Mouse (Mus musculus): ENCODE measurements around the gene Ncan.

Ncan gene

DNA sequence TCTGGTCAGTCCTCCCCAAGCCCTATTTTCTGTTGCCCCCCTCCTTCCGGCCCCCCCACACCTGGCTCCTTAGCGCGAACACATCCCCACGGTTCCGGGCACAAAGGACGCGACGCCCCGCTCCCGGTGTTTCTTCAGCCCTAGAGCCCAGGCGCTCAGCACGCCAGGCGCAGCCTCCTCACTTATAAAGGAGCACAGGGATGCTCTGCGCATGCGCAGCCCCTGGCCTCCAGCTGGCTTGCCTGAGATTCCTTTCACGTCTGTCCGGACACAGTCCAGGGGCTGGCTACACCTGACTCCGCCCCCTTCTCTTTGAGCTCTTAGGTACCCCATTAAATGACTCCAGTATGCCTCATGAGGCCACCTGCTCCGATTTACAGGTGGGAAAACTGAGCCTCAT is at the start of gene Ncan:
Gene Ncan, minus strand, starts transcription at position 207 of the 400 bp plus-strand sequence.
- peak; percentile 31 to 39 for DNase-seq

DNA sequence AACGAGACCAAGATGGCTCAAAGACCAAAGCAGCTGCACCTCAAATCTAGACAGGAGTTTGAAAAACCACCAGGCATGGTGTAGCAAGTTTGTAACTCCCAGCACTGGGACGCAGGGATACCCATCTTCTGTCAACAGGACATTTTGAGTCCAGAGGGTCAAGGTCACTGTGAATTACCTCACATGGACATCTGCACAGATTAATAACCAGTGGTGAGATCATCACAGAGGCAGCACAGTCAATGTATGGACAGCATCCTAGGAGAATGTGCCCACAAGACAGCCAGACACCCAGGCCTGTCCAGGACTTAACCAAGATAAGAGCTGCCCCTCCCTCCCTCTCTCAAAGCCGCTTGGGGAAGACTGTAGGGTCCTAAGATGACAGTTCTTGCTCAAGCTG is 49.4 kb upstream of the Ncan start:
- no peak for DNase-seq

DNA sequence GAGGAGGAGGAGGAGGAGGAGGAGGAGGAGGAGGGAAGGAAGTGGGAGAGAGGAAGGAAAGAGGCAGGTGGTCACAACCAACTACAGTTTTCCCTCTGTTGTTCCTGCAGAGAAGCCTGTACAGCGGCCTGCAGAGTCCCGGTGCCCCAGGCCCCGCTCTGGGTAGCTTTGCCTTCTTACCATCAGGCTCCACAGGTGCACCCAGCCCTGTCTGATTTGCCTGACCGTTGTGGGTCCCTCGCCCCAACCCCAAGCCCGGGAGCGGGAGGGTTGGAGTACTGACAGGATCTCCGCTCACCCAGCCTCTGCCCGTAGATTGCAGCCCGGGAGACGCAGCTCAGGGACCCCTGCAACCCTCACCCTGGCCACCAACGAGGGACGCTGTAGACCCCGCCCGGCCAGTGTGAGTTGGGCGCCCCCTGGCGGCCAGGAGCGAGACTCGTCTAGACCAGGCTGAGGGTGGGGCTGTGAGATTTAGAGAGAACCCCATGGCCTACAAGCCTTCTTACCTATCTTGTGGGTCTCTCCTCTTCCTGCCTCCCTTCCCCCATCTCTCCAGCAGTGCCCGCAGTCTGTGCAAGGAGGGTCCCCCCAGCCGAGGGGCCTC is 45.9 kb upstream of the Ncan start:
- DNase-seq, result peak; percentile 46 to 50

DNA sequence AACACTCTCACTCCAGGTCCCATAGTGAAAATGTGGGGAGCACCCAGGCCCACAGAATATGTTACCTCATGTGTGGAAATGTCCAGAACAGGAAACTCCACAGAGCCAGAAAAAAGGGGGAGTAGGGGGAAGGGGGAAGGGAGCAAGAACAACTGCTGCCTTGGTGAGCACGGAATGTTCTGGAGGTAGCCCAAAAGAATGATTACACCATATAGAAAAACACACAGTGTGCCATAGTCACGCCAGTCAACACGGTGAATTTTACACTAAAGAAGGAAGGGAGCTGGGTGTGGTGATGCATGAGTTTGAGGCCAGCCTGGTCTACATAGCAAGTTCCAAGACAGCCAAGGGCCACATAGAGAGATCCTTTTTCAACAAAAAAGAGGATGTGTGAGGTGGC is 42.6 kb upstream of the Ncan start:
- DNase-seq, result no peak

DNA sequence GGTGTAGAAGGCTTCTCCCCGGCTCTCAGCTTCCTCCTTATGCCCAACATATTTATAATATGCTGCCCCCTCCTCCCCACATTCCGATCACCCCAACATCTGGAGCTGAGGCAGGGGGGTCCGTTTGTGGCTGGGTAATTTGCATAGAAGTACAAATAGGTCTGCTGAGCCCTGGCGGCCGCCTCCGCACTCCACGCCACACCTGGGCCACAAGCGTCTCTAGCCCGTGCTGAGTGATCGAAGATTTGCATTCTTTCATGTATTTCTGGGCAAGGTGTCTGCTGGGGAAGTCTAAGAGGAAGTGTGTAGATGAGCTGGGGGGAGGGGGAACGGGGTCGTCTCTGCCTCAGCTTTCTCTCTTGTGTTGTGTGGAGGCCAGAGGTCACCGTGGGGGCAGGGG is 39.3 kb upstream of the Ncan start:
- no peak for DNase-seq

DNA sequence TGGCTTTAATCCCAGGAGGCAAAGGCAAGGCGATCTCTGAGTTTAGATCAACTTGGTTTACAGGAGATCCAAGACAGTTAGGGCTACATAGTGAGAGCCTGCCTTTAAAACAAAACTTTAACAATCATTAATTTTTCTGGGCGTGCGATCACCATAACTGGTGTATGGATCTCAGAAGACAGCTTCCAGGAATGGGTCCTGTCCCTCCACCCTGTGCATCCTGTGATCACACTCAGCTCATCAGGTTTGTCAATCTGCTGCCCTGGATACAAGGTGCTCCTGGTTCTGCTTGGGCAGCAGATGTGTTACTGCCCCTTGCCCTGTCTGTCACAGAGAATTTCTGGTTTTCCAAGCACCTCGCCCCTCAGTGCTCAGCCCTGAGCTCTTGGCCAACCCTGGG is 38.5 kb upstream of the Ncan start:
- DNase-seq, result no peak

DNA sequence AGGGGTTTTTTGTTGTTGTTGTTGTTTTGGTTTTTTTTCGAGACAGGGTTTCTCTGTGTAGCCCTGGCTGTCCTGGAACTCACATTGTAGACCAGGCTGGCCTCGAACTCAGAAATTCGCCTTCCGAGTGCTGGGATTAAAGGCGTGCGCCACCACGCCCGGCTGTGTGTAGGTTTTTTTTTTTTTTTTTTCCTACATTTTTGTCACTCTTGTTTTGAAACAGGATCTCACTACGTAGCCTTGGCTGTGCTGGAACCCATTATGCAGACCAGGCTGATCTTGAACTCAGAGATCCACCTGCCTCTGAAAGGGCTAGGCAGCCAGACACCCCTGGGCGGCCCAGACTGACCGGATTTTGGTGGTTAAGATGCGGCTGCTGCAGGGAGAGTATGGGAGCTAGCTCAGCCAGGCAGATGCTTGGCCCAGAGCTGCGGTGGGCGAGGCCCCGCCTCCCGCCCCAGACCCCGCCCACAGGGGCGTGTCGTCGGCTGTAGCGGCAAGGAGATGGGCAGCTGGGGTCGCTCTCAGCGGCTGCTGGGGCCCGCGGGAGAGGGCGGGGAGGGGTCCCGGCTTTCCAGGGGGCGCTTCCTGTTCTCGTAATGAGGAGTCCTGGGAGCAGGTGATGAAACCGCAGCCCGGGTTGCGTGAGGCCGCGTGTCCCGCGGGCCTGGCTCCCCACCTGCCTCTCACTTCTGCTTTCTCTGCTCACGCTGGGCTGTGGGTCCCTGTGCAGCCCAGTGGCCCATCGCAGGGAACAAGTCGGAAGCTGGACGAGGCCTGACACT is 37.6 kb upstream of the Ncan start:
- peak; percentile 55 to 65 for DNase-seq

DNA sequence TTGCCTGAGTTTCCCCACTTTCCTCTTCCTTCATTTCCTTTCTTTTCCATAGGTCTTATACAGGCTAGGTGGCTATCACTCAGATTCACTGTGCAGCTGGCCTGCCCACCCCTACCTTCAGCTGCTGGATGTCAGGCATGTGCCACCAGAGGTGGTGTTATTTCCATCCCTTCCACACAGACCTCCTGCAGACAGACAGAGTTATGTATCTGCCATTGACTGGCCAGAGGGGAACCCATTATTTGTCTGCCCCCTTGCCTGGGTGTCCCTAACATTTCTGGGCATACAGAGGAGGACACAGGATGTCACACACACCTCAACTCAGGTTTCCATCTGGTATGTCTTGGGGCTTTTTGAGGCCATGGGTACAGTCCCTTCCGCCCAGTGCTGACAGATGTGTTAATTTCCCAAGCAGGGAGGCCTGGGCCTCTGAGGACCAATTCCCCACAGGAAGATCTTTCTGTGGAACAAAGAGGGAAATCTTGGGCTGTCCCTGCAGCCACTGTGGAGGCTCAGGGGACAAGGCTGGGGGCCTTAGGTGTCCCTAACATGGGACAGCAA is 36.6 kb upstream of the Ncan start:
- DNase-seq, result no peak

DNA sequence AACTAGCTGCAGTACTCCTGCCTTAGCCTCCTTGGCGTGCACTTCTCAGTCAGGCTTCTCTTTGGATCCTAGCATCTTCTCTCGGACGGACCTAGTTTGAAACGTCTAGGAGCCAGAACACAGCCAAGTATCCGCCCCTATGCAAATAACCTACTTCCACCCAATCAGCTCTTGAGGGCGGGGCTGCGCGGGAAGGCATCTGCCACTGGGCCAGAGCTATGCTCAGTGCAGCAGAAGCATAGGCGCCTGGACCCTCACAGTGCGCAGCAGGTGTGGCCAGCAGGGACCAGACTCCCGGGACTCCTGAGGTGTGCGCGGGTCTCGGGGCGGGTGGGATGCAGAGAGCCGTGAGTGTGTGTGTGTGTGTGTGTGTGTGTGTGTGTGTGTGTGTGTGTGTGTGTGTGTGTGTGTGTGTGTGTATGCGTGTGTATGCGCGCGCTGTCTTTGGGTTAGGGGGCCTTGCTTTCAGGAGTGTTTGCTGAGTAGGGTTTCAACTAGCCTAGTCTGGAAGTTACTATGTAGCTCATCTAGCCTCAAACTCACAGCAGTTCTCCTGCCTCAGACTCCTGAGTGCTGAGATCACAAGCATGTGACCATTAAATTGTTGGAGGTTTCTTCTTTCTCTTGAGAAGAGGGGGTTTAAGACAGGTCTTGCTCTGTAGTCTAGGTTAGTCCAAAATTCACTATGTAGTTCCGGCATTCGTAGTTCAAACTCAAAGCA is 32.0 kb upstream of the Ncan start:
- peak; percentile 73 to 74 for DNase-seq

DNA sequence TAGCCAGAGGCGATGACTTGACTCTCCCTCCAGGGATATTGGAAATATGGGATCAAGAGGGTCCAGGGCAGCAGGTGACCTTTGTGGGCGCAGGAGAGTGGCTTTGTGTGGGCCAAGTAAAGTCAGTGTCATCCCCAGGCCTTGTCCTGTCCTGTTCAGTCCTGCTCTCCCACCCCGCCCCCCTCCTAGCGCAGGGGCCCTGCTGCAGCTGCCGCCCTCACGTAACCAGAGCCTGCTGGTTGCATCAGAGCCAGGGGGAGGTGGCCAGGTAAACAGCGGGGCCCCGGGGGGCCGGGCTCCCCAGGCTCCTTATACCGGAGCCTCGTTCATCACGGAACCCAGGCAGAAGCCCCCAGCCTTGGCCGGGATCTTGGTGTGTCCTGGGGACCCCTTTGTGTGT is 29.5 kb upstream of the Ncan start:
- no peak for DNase-seq

DNA sequence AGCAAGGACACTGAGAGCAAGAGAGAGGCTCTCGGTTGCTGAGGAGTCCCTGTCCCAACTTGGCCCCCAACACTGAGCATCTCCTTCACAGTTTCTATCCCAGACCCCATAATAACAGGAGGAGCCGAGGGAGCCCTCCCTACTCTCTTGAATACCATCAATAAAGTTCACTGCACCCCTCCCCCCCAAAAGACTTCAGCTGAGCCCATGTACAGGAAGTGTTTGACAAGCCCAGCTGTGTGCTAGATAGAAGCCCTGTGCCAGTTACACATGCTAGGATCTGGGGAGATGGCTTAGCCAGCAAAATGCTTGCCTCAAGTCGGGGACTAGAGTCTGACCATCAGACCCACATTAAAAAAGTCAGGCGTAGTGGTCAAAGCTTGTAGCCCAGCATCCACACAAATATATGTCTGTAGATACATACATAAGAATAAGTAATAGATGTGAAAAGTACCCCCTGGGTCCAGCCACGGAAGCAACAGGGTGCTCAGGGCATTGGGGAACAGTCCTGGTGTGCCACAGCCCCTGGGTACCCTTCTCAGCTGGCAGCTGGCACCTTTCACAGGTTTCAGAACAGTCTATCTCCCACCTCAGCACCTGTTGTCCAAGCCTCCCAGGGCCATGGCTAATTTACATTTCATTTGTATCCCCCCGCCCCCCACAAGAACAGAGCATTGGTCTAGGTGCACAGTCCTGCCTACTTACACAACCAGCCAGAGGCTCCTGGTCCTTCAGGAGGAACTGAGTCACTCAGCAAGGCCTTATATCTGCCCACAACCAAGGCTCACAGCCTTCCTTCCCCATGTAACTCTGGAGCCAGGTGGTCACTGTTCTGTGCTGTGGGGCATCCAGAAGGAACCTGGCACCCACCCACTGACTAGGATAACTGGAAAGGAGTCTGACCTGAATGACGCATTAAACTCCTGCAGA is 27.3 kb upstream of the Ncan start:
- DNase-seq, result no peak

DNA sequence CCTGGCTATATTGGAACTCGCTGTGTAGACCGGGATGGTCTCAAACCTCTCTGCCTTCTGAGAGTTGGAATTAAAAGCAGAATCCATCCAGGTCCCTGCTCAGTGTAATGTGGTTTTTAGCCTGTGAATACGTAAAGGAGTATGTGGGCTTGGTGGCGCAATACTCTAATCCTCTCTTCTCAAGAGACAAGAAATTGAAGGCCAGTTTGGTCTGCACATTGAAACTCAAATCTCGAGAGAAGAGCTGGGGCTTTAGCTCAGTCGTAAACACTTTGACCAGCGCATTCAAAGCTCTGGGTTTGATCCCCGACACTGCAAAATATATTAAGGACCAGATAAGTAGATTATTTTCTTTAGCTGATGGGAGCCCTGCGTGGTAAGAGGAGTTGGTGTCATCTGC is 19.3 kb upstream of the Ncan start:
- no peak for DNase-seq

DNA sequence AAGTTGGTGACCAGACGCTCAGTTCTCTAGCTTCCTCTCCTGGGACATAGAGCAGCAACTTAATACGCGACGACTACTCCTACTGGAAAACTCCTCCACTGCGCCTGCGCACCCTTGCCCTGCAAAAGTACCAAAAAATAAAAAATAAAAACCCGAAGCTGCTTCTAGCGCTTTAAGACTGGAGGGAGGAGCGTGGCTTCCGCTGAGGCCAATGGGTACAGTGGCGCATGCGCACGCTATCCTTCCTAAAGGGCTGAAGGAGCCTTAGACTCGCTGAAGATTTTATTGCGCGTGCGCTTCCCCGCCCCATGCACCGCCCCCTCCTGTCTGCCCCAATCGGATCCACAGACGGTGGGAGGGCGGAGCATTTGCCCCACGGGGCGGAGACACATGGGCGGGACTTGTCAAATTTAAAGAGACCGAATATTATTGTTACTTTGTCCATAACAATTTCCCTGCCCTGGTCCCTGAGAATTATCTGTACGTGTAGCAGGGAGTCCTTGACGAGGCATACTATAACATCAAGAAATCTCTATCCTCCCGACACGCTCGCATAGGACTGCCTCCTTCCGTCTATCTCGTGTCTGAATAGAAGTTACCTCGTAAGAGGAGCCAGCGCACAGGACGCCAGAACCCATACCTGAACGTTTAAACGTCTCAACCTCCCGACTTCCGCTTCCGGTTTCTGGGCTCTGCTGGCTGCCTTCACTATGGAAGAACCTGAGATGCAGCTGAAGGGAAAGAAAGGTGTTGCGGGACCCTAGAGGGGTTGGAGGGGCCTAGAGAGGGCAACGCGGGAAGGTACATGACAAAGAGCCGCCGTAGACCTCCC is 18.6 kb upstream of the Ncan start, which contains the start of the genes Rfxank, Borcs8 and Mef2b:
Gene Rfxank, minus strand, starts transcription at position 129 of the 832 bp plus-strand sequence.
Gene Borcs8, plus strand, starts transcription at position 474 of the 832 bp plus-strand sequence.
Gene Mef2b, plus strand, starts transcription at position 686 of the 832 bp plus-strand sequence.
- DNase-seq, result peak; percentile 99 to 100

DNA sequence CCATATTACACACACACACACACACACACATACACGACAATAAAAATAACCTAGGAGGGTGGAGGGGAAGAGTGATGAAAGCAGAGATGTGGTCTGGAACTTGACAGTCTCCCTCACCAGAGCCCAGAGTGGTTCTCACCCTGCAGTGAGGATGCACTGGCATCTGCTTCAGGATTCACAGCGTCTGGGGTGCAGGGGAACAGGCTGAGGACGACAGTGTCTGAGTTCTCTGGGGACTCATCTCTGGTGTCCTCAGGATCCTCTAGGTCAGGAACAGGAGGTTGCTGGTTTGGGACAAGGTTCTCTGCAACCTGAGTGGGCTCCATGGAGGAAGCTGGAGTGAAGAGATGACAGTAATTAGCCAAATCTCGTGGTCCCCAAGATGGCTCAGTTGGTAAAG is 17.2 kb upstream of the Ncan start:
- DNase-seq, result no peak

DNA sequence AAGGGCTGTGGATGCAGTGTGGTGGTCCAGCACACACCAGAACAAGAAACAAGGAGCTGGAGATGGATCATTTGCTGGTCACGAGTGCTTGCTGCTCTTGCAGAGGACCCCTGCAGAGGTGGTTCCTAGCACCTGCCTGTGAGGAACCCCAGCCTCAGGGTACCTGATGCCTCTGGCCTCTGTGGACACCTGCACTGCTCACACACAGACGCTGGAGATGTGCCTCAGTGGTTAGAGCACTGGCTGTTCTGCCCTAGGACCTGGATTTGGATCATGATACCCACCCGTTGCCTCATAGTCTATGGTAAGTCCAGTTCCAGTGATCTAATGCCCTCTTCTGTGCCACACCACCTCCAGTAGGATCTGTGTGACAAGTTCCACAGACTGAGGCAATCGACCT is 15.9 kb upstream of the Ncan start:
- no peak for DNase-seq

DNA sequence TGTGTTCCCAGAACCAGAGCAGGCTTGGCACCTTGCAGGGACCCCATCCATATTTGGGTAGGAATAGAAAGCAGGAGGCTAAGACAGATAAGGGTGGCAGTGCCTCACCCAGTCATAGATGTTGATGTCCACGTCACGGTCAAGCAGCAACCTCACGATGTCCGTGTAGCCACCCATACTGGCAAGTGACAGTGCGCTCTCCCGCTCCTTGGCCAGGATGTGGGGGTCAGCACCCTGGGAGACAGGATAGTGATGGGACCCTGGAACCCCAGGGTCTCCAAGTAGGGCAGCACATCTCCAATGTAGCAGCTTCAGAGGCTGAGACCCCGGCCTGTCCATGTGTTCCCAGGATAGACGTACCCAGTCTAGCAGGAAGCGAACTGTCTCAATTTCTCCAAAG is 14.3 kb upstream of the Ncan start:
- DNase-seq, result no peak

DNA sequence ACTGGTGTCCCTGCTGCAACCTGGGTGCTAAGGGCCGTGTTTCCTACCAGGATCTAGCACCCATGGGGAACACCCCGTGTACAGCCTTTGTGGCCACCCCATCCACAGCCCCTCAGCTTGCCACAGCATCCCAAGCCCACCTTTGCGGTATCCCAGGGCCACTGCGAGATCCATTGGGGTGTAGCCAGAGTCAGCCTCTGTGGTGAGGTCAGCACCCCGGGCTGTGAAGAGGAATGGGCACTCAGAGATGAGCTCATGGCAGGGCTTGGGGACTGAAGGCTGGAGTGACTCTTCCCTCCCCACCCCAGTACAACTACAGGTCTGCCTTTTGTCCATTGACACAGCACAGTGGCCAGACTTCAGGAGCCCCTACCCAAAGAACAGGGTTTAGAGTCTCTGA is 13.4 kb upstream of the Ncan start:
- DNase-seq, result no peak

DNA sequence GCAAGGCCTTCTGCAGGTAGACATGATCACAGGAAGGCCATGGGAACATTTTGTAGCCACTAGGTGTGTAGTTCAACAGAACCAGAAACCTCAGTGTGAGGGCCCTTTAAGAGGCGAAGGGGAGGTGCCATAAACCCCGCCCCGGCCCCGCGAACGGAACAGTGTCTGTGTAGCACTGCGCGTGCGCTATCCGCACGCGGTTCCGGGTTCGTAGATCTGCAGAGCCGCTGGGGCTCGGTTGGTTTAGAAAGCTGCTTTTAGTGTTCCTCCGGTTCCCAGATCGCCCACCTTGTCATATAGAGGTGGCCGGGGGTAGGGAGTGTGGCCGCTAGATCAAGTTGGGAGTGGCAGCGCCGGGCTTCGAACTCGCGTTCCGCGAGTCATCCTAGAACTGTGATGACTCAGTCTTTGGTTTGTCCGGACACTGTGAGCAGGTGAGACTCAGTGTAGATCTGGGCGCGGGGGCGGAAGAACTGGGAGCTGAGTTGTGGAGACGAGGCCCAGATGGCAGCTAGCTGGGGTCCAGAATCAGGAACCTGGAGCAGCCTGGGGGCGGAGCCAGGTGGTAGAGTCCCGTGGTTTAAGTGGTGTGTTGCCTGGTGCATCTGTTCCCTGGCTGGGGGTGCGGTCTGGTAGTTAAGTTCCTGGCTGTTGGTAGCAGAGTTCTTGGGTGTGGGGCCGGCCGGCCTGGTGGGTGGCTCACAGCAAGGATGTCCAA is 10.7 kb upstream of the Ncan start, which contains the start of gene Nr2c2ap:
Gene Nr2c2ap, plus strand, starts transcription at position 168 of the 718 bp plus-strand sequence.
- DNase-seq, result peak; percentile 83 to 88

DNA sequence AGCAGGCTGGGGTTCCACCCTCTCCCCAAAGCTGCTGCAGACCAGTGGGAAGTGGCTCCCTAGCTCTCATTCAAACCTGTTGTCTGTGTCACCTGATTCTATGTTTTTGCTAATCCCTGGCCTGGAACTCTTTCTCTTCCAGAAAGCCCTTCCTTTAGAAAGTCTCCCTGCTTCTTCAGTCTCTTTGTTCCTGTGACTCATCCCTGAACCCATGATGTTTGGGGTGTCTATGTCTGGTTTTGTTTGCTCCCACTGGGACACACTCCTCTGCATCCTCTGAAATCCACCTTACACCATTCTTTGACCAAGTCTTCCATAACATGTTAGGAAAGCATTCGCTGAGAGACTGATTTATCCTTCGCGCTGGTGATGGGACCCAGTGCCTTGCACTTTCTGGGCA is 9.4 kb upstream of the Ncan start:
- no peak for DNase-seq

DNA sequence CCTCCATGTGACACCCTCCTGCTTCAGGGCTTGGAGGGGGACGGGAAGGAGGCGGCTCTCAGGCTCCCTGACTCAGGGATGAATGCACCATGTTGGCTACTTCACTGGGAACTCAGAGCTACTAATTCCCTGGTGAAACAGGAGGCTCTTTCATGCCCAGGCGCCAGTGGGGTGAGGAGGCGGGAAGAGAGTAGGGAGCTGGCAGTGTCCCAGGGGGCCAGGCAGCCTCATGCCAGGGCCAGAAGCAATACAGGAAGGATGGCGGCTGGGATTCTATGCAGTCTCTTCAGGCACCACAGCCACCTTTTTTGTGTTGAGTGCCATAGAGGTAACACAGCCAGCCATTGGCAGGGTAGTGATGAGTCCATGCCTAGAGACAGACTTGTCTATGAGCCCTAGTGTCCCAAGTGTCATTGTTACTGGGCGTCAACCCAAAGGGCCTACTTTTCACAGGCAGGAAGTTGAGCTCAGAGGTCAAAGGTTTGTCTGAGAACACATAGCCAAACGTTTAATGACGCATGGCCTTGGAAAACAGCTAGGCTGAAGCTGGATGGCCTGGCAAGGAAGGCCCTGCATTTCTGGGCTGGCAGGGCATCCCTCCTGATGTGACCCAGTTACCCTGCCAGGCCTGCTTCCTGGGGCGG is 8.8 kb upstream of the Ncan start:
- peak; percentile 15 to 28 for DNase-seq

Measured in lung, adult 18-20 months (tissue).